Mouse (Mus musculus) ES-E14 (cell line): ENCODE results near the gene Ap2b1.

Experiments
- CHD2 ChIP-seq: IDR thresholded peaks from 2 replicates; pipeline ENCODE4 v1.6.1; 2014; ENCODE audit warnings: mild to moderate bottlenecking, low read depth, low read length, inconsistent platforms
- MAFK ChIP-seq: IDR thresholded peaks from 2 replicates; pipeline ENCODE4 v1.6.1; 2014; ENCODE audit warnings: mild to moderate bottlenecking, low read depth, low read length, inconsistent platforms; ENCODE audit not compliant: insufficient read depth
- ZNF384 ChIP-seq: IDR thresholded peaks from 2 replicates; pipeline ENCODE4 v1.6.1; 2012; ENCODE audit warnings: low read depth, low read length, inconsistent platforms

DNA sequence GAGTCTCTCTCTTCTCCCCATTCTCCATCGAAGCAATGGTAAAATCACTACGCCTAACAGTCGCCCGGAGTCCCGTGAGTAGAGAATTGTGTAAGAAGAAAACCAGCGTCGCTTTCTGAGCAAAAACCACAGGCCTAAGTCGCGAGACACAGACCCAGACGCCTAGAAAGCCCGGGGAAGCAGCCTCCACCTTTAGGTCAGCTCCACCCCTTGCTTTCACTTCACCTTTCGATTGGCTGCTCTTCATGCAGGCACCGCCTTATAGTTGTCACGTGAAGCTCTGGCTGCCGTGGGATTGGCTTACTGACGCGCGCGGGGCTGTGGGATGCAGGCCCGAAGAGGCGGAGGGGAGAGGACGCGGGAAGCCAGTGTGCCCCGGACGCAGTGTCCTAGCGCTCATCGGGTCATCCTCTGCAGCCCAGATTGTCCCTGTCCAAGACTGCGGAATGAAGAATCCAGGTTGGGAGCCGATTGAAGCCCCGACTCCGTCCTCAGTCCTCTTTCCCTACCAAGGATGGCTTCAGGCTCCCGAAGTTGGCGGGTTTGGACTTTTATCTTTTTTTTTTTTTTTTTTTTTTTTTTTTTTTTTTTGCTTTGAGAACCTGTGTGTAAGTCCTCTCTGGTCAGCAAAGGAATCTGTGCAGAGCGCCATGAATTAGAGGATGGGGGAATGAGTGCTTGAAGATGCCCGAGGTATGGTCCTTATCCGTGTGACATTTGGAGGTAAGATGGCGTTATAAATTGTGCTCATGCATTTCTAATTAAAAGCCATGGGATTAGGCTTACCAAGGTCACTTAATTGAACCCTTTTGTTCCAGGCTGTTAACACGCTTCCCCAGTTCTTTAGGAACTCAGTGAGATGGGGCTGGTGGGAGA, 7.2 kb upstream of the Ap2b1 start:
- TF ChIP-seq ZNF384 (peak; percentile 67), CHD2 (no peak), MAFK (no peak)
